Mouse (Mus musculus) right cerebral cortex, adult 18-20 months (tissue): Measurements from ENCODE around the gene Fnbp4.
"Not testable (repeated sequence)": the region's sequence is repeated elsewhere in the genome, so short reads cannot be mapped to it uniquely, and the experiment has no call there.

Experiments
- DNase-seq: peaks from one replicate; pipeline ENCODE4 v3.0.0; 2022; ENCODE audit warnings: mixed read lengths

The Fnbp4 gene

GRCm38 (mm10) chr2:90782901-90783486 is 37.8 kb downstream of the Fnbp4 start:
- DNase-seq = no peak

GRCm38 (mm10) chr2:90788126-90788525 is 43.0 kb downstream of the Fnbp4 start:
- no peak for DNase-seq

- DNase-seq = no peak
Observed at GRCm38 (mm10) chr2:90808241-90809126, 63.3 kb downstream of the Fnbp4 start.

DNA sequence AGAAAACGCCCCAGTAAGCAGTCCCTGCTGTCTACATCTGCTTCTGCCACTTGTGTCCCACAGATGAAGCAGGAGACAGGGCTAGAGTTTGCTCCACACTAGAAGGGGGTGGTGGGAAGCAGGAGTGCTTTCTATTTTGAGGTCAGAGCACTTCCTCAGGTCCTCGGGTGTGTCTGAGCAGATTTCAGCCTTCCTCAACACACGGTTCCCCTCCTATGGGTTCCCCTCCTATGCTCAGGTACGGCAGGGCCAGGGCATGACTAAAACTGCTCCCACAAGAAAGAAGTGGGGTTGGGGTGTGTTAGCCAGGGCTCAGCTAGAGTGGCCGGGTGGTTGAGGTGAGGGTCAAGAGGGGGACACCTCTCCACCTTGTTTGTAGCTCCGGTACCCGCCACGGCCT is 65.6 kb downstream of the Fnbp4 start:
- no peak for DNase-seq

- no peak for DNase-seq
Observed at GRCm38 (mm10) chr2:90815266-90815665, 70.1 kb downstream of the Fnbp4 start.

- no peak for DNase-seq
Observed at GRCm38 (mm10) chr2:90816144-90816543, 71.0 kb downstream of the Fnbp4 start.

- peak; percentile 18 for DNase-seq
Observed at GRCm38 (mm10) chr2:90818710-90819109, 73.5 kb downstream of the Fnbp4 start.

DNA sequence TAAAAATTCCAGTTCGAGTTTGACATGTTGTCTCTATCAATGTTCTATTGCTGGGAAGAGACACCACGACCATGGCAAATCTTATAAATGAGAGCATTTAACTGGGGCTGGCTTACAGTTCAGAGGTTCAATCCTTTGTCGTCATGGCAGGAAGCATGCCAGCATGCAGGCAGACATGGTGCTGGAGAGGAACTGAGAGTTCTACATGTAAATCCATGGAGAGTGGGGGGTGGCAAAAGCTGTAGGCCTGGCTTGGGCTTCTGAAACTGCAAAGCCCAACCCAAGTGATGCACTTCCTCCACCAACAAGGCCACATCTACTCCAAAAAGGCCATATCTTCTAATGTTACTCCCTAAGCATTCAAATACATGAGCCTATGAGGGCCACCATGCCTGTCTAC is 75.7 kb downstream of the Fnbp4 start:
- no peak for DNase-seq

- DNase-seq = no peak
Observed at GRCm38 (mm10) chr2:90822978-90823377, 77.8 kb downstream of the Fnbp4 start.

GRCm38 (mm10) chr2:90823781-90824180 is 78.6 kb downstream of the Fnbp4 start:
- DNase-seq = peak; percentile 34

DNA sequence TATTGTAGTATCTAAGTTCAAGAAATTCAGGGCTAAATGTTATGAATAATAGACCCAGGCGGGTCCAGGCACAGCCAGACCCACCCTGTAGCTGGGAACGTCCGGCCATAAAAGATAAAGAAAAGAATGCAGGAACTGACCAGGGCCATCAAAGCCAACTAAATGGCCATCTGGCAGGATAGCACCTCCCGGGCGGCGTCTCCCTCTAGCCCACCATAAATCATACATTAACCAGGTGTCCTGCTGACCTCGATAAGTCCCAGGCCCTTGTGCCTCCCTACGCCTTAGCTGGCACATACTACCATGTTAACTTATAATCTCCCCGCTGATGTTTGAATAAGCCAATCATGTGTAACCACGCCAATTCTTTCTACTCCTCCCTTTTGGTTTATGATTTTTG is 79.4 kb downstream of the Fnbp4 start:
- DNase-seq = not testable (repeated sequence)

- no peak for DNase-seq
Observed at GRCm38 (mm10) chr2:90825515-90826172, 80.5 kb downstream of the Fnbp4 start.

GRCm38 (mm10) chr2:90828739-90829138 is 83.6 kb downstream of the Fnbp4 start:
- no peak for DNase-seq
